Mouse (Mus musculus) embryo, embryonic 11.5 days (tissue): ENCODE data around the gene Gm13043.
"Not testable (repeated sequence)": the region's sequence is repeated elsewhere in the genome, so short reads cannot be mapped to it uniquely, and the experiment has no call there.

Experiments used
- DNase-seq: peaks from one replicate; pipeline ENCODE4 v3.0.0-alpha.2; 2012; ENCODE audit warnings: low read depth, low spot score

Gm13043 gene

DNA sequence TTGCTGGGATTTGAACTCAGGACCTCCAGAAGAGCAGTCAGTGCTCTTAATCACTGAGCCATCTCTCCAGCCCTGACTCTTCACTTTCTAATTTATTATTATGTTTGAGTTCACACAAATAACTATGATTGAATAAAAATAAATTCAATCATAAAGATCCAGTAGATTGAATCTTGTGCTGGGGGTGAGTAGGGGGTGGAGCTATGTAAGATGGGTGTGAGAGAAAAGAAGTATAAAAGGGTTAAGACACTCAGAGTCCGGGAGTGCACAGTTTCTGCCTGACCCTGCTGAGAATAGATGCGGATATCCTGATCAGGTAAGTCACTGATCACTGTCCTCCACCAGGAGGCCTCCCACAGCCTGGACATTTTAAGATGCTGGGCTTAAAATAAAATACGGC lies at the start of gene Gm13043:
TSS of gene Gm13043 (plus strand) at position 301 of the 400 bp plus-strand sequence.
- no peak for DNase-seq

DNA sequence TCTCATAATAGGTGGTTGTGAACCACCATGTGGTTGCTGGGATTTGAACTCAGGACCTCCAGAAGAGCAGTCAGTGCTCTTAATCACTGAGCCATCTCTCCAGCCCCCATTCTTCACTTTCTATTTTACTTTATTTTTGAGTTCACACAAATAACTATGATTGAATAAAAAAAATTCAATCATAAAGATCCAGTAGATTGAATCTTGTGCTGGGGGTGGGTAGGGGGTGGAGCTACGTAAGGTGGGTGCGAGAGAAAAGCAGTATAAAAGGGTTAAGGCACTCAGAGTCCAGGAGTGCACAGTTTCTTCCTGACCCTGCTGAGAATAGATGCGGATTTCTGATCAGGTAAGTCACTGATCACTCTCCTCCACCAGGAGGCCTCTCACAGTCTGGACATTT lies 24.5 kb downstream of the Gm13043 start, which contains the start of gene Gm13040:
TSS of gene Gm13040 (plus strand) at position 301 of the 400 bp plus-strand sequence.
- not testable (repeated sequence) for DNase-seq

DNA sequence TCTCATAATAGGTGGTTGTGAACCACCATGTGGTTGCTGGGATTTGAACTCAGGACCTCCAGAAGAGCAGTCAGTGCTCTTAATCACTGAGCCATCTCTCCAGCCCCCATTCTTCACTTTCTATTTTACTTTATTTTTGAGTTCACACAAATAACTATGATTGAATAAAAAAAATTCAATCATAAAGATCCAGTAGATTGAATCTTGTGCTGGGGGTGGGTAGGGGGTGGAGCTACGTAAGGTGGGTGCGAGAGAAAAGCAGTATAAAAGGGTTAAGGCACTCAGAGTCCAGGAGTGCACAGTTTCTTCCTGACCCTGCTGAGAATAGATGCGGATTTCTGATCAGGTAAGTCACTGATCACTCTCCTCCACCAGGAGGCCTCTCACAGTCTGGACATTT lies 40.3 kb downstream of the Gm13043 start, which contains the start of the genes BC080695 and Gm13057:
TSS of gene BC080695 (plus strand) at position 301 of the 400 bp plus-strand sequence.
TSS of gene Gm13057 (plus strand) at position 310 of the 400 bp plus-strand sequence.
- DNase-seq, result not testable (repeated sequence)
